Mouse (Mus musculus): ENCODE measurements around the gene Myo1c. TPM values are rescaled to one million over a fixed set of nuclear protein-coding genes. Genes with fewer than 3 reads are reported as not detected.

Gene Myo1c
- polyA plus RNA-seq, 1 experiment from 2014 or later, result 5.2 TPM

DNA sequence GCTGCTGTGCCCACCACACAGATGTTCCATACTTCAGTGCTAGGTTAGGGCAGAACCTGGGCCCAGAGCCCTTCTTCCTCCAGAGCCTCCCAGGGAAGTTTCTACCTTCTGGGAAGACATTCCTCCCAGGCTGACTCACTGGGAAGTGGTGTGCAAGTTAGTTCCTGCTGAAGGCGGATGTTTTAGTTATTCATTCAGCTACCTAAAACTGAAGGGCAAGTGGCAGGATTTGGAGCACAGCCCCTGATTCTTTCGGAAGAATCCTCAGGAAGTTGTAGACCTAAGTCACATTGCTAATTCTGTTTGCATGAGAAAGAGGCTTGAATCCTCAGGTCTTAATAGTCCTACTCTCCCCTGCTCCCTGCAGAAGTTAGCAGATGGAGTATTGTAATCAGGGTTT, 28.9 kb upstream of the Myo1c start:
- no peak for ATAC-seq (ENCODE audit: low read depth)
- peaks cover 51% of the 10 kb centered on the region for H3K36me3 ChIP-seq (ENCODE audit: control insufficient read depth, insufficient read depth, low read length)
- WGBS, result 86% methylated on average over 2 of the region's 2 CpGs

DNA sequence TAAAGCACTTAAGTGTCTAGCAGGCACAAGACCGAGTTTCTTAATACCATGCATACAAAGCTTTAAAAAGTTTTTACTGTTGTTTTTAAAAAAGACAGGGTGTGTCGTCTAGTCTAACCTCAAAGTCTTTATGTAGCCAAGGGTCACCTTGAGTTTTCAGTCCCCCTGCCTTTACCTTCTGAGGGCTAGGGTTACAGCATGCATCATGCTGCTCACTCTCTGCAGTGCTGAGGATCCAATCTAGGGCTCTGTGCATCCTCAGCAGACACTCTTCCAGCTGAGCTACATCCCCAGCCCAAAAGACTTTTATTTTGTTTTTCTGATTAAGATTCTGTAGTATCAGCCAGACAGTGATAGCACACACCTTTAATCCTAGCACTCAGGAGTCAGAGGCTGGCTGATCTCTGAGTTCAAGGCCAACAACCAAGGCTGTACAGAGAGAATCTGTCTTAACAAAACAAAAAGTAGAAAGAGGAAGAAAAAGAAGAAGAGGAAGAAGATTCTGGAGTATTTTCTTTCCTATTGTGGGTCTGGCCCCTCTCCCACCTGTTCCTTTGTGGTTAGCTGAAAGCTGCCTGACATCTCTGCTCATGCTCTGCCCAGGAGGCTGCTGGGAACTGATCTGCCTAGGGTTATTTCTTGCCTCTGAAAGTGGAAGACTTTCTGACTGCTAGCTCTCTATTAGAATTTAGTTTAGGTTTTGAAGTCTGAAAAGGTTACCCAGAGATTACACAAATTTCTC, 27.5 kb upstream of the Myo1c start:
- Histone ChIP-seq H3K27me3 (ENCODE audit: control insufficient read depth, insufficient read depth, low read length) (no peaks in the 10 kb centered on the region), H3K9ac (replicated peaks; ENCODE audit: low read depth, low read length) (no peak overlapping the region), H3K36me3 (ENCODE audit: control insufficient read depth, insufficient read depth, low read length) (peaks cover 58% of the 10 kb centered on the region), H3K4me2 (ENCODE audit: low read depth, low read length) (no peak overlapping the region), H3K27ac (ENCODE audit: low read depth, low read length) (no peak overlapping the region), H3K9me3 (ENCODE audit: control insufficient read depth, low read length) (no peaks in the 10 kb centered on the region), H3K4me3 (ENCODE audit: low read depth, low read length) (no peak overlapping the region), H3K4me1 (ENCODE audit: control insufficient read depth, insufficient read depth, low read length) (no peaks in the 10 kb centered on the region)
- WGBS, result 93% methylated on average over 2 of the region's 2 CpGs
- ATAC-seq (ENCODE audit: low read depth), result no peak

More for the DNA sequence above, 28.9 kb upstream of the Myo1c start:
- Histone ChIP-seq H3K4me3 (ENCODE audit: low read depth, low read length) (no peak overlapping the region), H3K9me3 (ENCODE audit: control insufficient read depth, low read length) (no peaks in the 10 kb centered on the region), H3K4me1 (ENCODE audit: control insufficient read depth, insufficient read depth, low read length) (no peaks in the 10 kb centered on the region), H3K27me3 (ENCODE audit: control insufficient read depth, insufficient read depth, low read length) (no peaks in the 10 kb centered on the region), H3K27ac (ENCODE audit: low read depth, low read length) (no peak overlapping the region), H3K4me2 (ENCODE audit: low read depth, low read length) (no peak overlapping the region), H3K9ac (replicated peaks; ENCODE audit: low read depth, low read length) (no peak overlapping the region)

DNA sequence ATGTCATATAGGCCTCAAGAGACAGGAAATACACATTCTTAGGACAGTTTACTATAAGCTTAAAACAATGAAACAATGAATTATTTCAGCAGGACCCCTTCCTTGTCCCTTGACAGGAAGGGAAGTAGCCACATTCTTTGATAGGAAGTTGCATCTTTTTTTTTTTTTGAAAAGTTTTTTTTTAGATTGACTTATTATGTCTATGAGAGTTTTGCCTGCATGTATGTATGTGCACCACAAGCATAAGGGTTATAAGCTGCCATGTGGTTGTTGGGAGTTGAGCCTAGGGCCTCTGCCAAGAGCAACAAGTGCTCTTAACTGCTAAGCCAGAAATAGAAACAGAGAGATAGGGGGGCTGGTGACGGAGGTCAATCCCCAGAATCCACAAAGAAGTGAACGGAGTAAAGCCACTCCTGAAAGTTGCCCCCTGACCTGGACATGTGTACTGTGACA, 26.2 kb upstream of the Myo1c start:
- no peak overlapping the region for H3K9ac ChIP-seq (replicated peaks; ENCODE audit: low read depth, low read length)
- no peaks in the 10 kb centered on the region for H3K9me3 ChIP-seq (ENCODE audit: control insufficient read depth, low read length)
- no peak overlapping the region for H3K4me2 ChIP-seq (ENCODE audit: low read depth, low read length)
- H3K4me3 ChIP-seq (ENCODE audit: low read depth, low read length), result no peak overlapping the region
- H3K27me3 ChIP-seq (ENCODE audit: control insufficient read depth, insufficient read depth, low read length), result no peaks in the 10 kb centered on the region
- WGBS, result 76% methylated on average over 2 of the region's 2 CpGs
- no peaks in the 10 kb centered on the region for H3K4me1 ChIP-seq (ENCODE audit: control insufficient read depth, insufficient read depth, low read length)
- peaks cover 63% of the 10 kb centered on the region for H3K36me3 ChIP-seq (ENCODE audit: control insufficient read depth, insufficient read depth, low read length)
- no peak for ATAC-seq (ENCODE audit: low read depth)
- H3K27ac ChIP-seq (ENCODE audit: low read depth, low read length), result no peak overlapping the region

DNA sequence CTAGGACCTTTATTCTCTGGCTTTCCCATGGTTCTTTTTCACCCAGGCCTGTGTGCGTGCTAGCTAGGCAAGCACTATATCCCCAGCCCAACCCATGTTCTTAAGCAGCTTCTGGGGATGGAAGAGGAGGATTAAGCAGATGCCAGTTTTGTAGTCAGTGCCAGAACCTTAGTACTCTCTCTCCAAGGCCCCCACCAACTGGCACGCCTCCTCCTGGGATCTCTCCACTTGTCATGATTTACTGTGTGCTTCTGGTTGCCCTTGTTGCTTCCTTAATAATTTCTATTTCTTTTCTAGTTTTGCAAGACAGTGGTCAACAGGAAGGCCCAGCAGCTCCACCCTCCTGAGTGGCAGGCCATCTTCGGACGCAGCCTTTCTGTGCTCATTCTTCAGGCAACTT, 24.5 kb upstream of the Myo1c start:
- no peak overlapping the region for H3K27ac ChIP-seq (ENCODE audit: low read depth, low read length)
- no peaks in the 10 kb centered on the region for H3K27me3 ChIP-seq (ENCODE audit: control insufficient read depth, insufficient read depth, low read length)
- peaks cover 51% of the 10 kb centered on the region for H3K36me3 ChIP-seq (ENCODE audit: control insufficient read depth, insufficient read depth, low read length)
- no peaks in the 10 kb centered on the region for H3K9me3 ChIP-seq (ENCODE audit: control insufficient read depth, low read length)
- H3K4me2 ChIP-seq (ENCODE audit: low read depth, low read length), result no peak overlapping the region
- H3K9ac ChIP-seq (replicated peaks; ENCODE audit: low read depth, low read length), result no peak overlapping the region
- no peak for ATAC-seq (ENCODE audit: low read depth)
- no peaks in the 10 kb centered on the region for H3K4me1 ChIP-seq (ENCODE audit: control insufficient read depth, insufficient read depth, low read length)
- no peak overlapping the region for H3K4me3 ChIP-seq (ENCODE audit: low read depth, low read length)
- WGBS, result 96% methylated on average over 4 of the region's 4 CpGs

DNA sequence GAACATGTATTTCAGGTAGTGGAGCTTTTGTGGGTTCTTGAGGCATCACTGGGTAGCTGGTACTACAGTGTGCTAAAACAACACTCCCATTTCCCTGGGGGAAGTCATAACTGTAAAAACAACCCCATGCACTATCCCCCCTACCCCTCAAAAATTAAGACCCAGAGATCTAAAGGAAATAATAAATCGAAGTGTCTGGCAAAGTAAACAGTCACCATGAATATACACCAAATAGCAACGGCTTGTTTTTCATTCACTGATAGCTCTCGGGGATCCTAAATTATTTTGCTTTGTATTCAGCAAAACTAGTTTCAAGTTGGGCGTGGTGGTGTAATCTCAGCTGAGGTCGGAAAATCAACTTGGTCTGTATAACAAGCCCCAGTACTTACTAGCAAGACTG, 20.2 kb upstream of the Myo1c start:
- Histone ChIP-seq H3K36me3 (ENCODE audit: control insufficient read depth, insufficient read depth, low read length) (peaks cover 42% of the 10 kb centered on the region), H3K9ac (replicated peaks; ENCODE audit: low read depth, low read length) (peak overlapping the region; percentile 65)
- WGBS, result 10% methylated on average over 5 of the region's 5 CpGs

GRCm38 (mm10) chr11:75630645-75631229, 19.6 kb upstream of the Myo1c start, which contains the start of gene Inpp5k:
Gene Inpp5k, plus strand, starts transcription at chr11:75630988.
- peak within 1 kb of the TSS; percentile 71 for H3K4me2 ChIP-seq (ENCODE audit: low read depth, low read length)
- under 1% methylated on average over 53 of the region's 53 CpGs for WGBS
- H3K4me1 ChIP-seq (ENCODE audit: control insufficient read depth, insufficient read depth, low read length), result peaks cover 10% of the 10 kb centered on the region
- H3K36me3 ChIP-seq (ENCODE audit: control insufficient read depth, insufficient read depth, low read length), result peaks cover 36% of the 10 kb centered on the region
- H3K27ac ChIP-seq (ENCODE audit: low read depth, low read length), result peak within 1 kb of the TSS; percentile 78
- peak; percentile 99 for ATAC-seq (ENCODE audit: low read depth)
- no peaks in the 10 kb centered on the region for H3K9me3 ChIP-seq (ENCODE audit: control insufficient read depth, low read length)
- H3K4me3 ChIP-seq (ENCODE audit: low read depth, low read length), result peak within 1 kb of the TSS; percentile 69
- H3K9ac ChIP-seq (replicated peaks; ENCODE audit: low read depth, low read length), result peak within 1 kb of the TSS; percentile 65
- H3K27me3 ChIP-seq (ENCODE audit: control insufficient read depth, insufficient read depth, low read length), result no peaks in the 10 kb centered on the region

More for the DNA sequence above, 20.2 kb upstream of the Myo1c start:
- H3K4me2 ChIP-seq (ENCODE audit: low read depth, low read length), result peak overlapping the region; percentile 71
- H3K4me1 ChIP-seq (ENCODE audit: control insufficient read depth, insufficient read depth, low read length), result peaks cover 10% of the 10 kb centered on the region
- peak overlapping the region; percentile 78 for H3K27ac ChIP-seq (ENCODE audit: low read depth, low read length)
- no peaks in the 10 kb centered on the region for H3K9me3 ChIP-seq (ENCODE audit: control insufficient read depth, low read length)
- H3K4me3 ChIP-seq (ENCODE audit: low read depth, low read length), result peak overlapping the region; percentile 69
- H3K27me3 ChIP-seq (ENCODE audit: control insufficient read depth, insufficient read depth, low read length), result no peaks in the 10 kb centered on the region
- ATAC-seq (ENCODE audit: low read depth), result no peak

DNA sequence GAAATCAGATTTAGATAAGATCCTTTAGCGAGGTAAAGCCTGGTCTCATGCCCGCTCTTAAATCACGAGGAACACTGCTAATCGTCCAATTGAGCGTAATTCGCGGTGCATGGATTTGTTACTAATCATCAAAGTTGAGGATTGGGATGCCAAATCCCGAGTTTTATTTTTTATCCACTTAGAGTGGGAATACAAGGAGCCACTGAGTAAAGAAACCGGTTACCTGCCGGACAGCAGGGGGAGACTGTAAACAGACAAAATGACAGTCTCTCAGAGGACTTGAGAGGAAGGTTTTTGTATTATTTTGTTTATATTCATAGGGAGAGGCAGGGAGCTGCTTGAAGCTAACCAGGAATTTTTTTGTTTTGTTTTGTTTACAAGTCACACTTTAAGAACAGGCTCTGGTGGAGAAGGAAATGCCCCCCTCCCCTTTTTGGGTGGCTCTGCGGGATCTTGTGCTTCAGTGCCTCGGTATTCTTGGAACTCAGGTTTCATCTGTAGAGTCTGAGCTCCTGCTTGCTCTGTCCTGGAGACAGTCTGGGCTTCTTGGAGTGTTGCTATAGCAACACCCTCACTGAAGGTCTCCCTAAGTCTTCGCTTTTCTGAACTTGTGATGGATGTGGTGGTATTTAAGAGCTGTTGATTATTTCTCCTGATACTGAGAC, 18.6 kb upstream of the Myo1c start:
- Histone ChIP-seq H3K9ac (replicated peaks; ENCODE audit: low read depth, low read length) (peak overlapping the region; percentile 54), H3K27ac (ENCODE audit: low read depth, low read length) (no peak overlapping the region), H3K4me1 (ENCODE audit: control insufficient read depth, insufficient read depth, low read length) (peaks cover 10% of the 10 kb centered on the region), H3K36me3 (ENCODE audit: control insufficient read depth, insufficient read depth, low read length) (peaks cover 29% of the 10 kb centered on the region), H3K4me2 (ENCODE audit: low read depth, low read length) (peak overlapping the region; percentile 71), H3K9me3 (ENCODE audit: control insufficient read depth, low read length) (no peaks in the 10 kb centered on the region), H3K27me3 (ENCODE audit: control insufficient read depth, insufficient read depth, low read length) (no peaks in the 10 kb centered on the region), H3K4me3 (ENCODE audit: low read depth, low read length) (peak overlapping the region; percentile 69)
- 14% methylated on average over 13 of the region's 13 CpGs for WGBS
- no peak for ATAC-seq (ENCODE audit: low read depth)

DNA sequence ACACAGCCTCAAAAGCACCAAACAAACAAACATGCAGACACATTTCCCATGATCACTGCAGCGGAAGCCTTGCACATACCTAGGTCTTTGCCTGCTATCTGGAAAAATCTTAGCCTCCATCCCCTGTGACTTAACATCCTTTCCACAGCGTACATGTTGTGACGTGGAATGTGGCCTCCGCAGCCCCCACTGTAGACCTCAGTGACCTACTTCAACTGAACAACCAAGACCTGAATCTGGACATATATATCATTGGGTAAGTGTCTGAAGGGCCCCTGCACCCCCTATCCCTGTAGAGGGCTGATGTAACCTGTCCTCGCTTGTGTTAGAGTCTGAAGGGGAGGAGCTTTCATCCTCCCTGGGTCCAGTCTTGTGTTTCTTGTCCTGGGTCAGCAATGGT, 17.4 kb upstream of the Myo1c start:
- Histone ChIP-seq H3K27me3 (ENCODE audit: control insufficient read depth, insufficient read depth, low read length) (no peaks in the 10 kb centered on the region), H3K4me3 (ENCODE audit: low read depth, low read length) (no peak overlapping the region), H3K36me3 (ENCODE audit: control insufficient read depth, insufficient read depth, low read length) (peaks cover 23% of the 10 kb centered on the region; the same call in 1 of the 2 replicates), H3K4me1 (ENCODE audit: control insufficient read depth, insufficient read depth, low read length) (peaks cover 10% of the 10 kb centered on the region), H3K9ac (replicated peaks; ENCODE audit: low read depth, low read length) (no peak overlapping the region), H3K4me2 (ENCODE audit: low read depth, low read length) (no peak overlapping the region), H3K9me3 (ENCODE audit: control insufficient read depth, low read length) (no peaks in the 10 kb centered on the region), H3K27ac (ENCODE audit: low read depth, low read length) (no peak overlapping the region)
- WGBS, result 85% methylated on average over 5 of the region's 5 CpGs
- no peak for ATAC-seq (ENCODE audit: low read depth)

DNA sequence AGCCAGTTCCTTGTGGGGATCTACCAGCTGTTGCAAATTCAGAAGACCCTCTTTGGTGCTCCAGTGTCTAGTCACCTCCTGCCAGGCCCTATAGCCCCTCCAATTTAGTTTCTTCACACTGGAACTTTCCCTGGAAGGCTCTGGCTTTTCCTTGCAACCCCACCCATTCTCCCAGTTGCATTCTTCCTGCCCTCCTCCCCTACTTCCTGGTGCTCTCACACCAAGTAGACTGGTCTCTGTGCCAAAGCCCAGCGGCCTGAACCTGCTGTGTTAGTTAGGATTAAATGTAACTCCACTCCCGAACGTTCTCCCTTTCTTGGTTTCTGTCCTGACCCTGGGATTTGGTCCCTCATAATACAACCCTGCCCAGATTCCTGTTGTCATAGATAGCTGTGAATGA, 15.5 kb upstream of the Myo1c start:
- Histone ChIP-seq H3K27me3 (ENCODE audit: control insufficient read depth, insufficient read depth, low read length) (no peaks in the 10 kb centered on the region), H3K36me3 (ENCODE audit: control insufficient read depth, insufficient read depth, low read length) (peaks cover 19% of the 10 kb centered on the region; the same call in 1 of the 2 replicates)
- ATAC-seq (ENCODE audit: low read depth), result no peak

More for the DNA sequence above, 15.5 kb upstream of the Myo1c start:
- Histone ChIP-seq H3K4me1 (ENCODE audit: control insufficient read depth, insufficient read depth, low read length) (peaks cover 10% of the 10 kb centered on the region), H3K4me2 (ENCODE audit: low read depth, low read length) (no peak overlapping the region), H3K9me3 (ENCODE audit: control insufficient read depth, low read length) (no peaks in the 10 kb centered on the region), H3K9ac (replicated peaks; ENCODE audit: low read depth, low read length) (no peak overlapping the region), H3K4me3 (ENCODE audit: low read depth, low read length) (no peak overlapping the region), H3K27ac (ENCODE audit: low read depth, low read length) (no peak overlapping the region)
- 86% methylated on average over 3 of the region's 3 CpGs for WGBS

Data from neural tube, embryonic 14.5 days (tissue).